Mouse (Mus musculus) ES-E14 (cell line): ENCODE measurements around the gene Olfr1008.
"Not testable (repeated sequence)": the region's sequence is repeated elsewhere in the genome, so short reads cannot be mapped to it uniquely, and the experiment has no call there.

Experiments used
- CHD2 ChIP-seq: IDR thresholded peaks from 2 replicates; pipeline ENCODE4 v1.6.1; 2014; ENCODE audit warnings: mild to moderate bottlenecking, low read depth, low read length, inconsistent platforms
- MAFK ChIP-seq: IDR thresholded peaks from 2 replicates; pipeline ENCODE4 v1.6.1; 2014; ENCODE audit warnings: mild to moderate bottlenecking, low read depth, low read length, inconsistent platforms; ENCODE audit not compliant: insufficient read depth
- ZC3H11A ChIP-seq: IDR thresholded peaks from 2 replicates; pipeline ENCODE4 v1.6.1; 2012; ENCODE audit warnings: low read depth, mild to moderate bottlenecking, inconsistent platforms, low read length, borderline replicate concordance
- ZNF384 ChIP-seq: IDR thresholded peaks from 2 replicates; pipeline ENCODE4 v1.6.1; 2012; ENCODE audit warnings: low read depth, low read length, inconsistent platforms

- TF ChIP-seq ZC3H11A, CHD2, MAFK, ZNF384: not testable (repeated sequence)
These were observed 21.4 kb downstream of the Olfr1008 start for GRCm38 (mm10) chr2:85710680-85711079.
